Mouse (Mus musculus) heart, embryonic 16.5 days (tissue): ENCODE measurements around the gene Supt6. TPM values are rescaled to one million over a fixed set of nuclear protein-coding genes. Genes with fewer than 3 reads are reported as not detected.

Source experiments
- ATAC-seq: fragments of 200-750 bp; cut with Nextera tagmentation; replicated peaks from 2 replicates; pipeline ENCODE4 v1.8.0; 2017; ENCODE audit warnings: moderate number of reproducible peaks; ENCODE audit not compliant: insufficient read depth, low FRiP score; ENCODE audit errors: extremely low read depth
- H3K27ac ChIP-seq: fragments of 300-500 bp; sonication (generic); 2 replicates; pipeline ENCODE4 v1.5.1; 2014; ENCODE audit warnings: mild to moderate bottlenecking, low read length, control low read depth, moderate library complexity
- H3K27me3 ChIP-seq: fragments of 300-500 bp; sonication (generic); 2 replicates; pipeline ENCODE4 v1.6.1; 2014; ENCODE audit warnings: low read length, mixed read lengths; ENCODE audit not compliant: control insufficient read depth, insufficient read depth
- H3K36me3 ChIP-seq: fragments of 300-500 bp; sonication (generic); 2 replicates; pipeline ENCODE4 v1.6.1; 2014; ENCODE audit not compliant: control insufficient read depth, insufficient read depth
- H3K4me1 ChIP-seq: fragments of 300-500 bp; sonication (generic); 2 replicates; pipeline ENCODE4 v1.6.1; 2014; ENCODE audit warnings: low read length, mixed read lengths; ENCODE audit not compliant: control insufficient read depth, insufficient read depth
- H3K4me2 ChIP-seq: fragments of 300-500 bp; sonication (generic); 2 replicates; pipeline ENCODE4 v1.6.1; 2014; ENCODE audit warnings: low read depth, mild to moderate bottlenecking, control low read depth, low read length
- H3K4me3 ChIP-seq: fragments of 300-500 bp; sonication (generic); 2 replicates; pipeline ENCODE4 v1.5.1; 2014; ENCODE audit warnings: mild to moderate bottlenecking, control low read depth, low read length
- H3K9ac ChIP-seq: fragments of 300-500 bp; sonication (generic); 2 replicates; pipeline ENCODE4 v1.6.1; 2014; ENCODE audit warnings: low read length, control low read depth
- H3K9me3 ChIP-seq: fragments of 300-500 bp; sonication (generic); replicated peaks from 2 replicates; pipeline ENCODE4 v1.6.1; 2016; ENCODE audit warnings: low read length; ENCODE audit not compliant: control insufficient read depth
- WGBS: fragments of 180-500 bp; shearing (Covaris S2); extraction: QIAGEN DNeasy Blood & Tissue Kit; methylation state at CpG from one replicate; pipeline ENCODE4 v1.1.7; 2014; 5-methylcytosine and 5-hydroxymethylcytosine counted together
- polyA plus RNA-seq: library from polyadenylated mRNA; unstranded; fragments of >200 nt; fragmentation: Nextera tagmentation; extraction: Ambion mirVana; gene quantifications from 2 replicates; pipeline ENCODE4 v1.2.1, GENCODE M21; 2015

Gene Supt6
- polyA plus RNA-seq, 1 experiment from 2014 or later: 16.3 TPM

DNA sequence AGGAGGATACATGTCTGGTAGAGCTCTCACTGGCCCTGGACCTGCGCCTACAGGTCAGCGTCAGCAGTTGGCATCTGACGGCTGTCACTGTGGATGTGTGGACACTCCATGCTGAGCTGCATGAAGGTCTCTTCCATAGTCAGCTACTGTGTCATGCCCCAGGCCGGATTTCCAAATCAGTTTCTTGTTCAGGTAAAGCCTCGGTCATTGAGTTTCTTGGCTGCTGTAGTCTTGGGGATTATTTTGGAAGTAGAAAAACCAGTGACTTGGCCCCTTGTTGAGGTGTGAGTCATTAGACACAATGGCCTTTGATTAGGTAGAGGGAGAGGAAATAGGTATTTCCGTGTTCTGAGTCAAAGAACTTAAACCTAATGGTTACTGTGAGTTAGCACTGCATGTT is 19.8 kb upstream of the Supt6 start:
- Histone ChIP-seq H3K36me3 (peaks cover 50% of the 10 kb centered on the region), H3K4me2 (no peak overlapping the region), H3K9ac (no peak overlapping the region), H3K9me3 (no peaks in the 10 kb centered on the region), H3K27me3 (no peaks in the 10 kb centered on the region), H3K27ac (no peak overlapping the region), H3K4me3 (no peak overlapping the region), H3K4me1 (peaks cover 6% of the 10 kb centered on the region; the same call in 1 of the 2 replicates)
- 85% methylated on average over 6 of the region's 6 CpGs for WGBS
- no peak for ATAC-seq

DNA sequence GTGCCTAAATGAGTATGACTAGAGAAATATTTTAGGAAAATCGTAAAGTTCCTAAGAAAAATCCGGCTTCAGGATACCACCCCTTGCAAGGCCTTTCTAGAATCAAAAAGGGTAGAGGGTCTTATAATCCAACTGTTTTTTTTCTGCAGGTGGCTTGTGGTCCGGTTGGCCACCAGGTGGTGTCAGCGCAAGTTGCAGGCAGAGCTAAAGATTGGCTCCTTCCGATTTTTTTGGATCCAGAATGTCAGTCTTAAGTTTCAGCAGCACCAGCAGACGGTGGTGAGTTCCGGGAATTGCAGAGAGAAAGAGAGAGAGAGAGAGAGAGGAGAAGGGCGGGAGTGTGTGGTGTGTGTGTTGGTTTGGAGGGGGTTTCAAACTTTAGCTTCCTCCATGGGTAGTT is 16.8 kb upstream of the Supt6 start:
- no peak for ATAC-seq
- no peaks in the 10 kb centered on the region for H3K9me3 ChIP-seq
- H3K27ac ChIP-seq: peak overlapping the region; percentile 79; the same call in 1 of the 2 replicates
- H3K9ac ChIP-seq: peak overlapping the region; percentile 90
- H3K4me3 ChIP-seq: peak overlapping the region; percentile 72
- WGBS: 4% methylated on average over 8 of the region's 8 CpGs
- peaks cover 30% of the 10 kb centered on the region for H3K36me3 ChIP-seq
- H3K4me1 ChIP-seq: peaks cover 6% of the 10 kb centered on the region; the same call in 1 of the 2 replicates
- H3K27me3 ChIP-seq: peaks cover 3% of the 10 kb centered on the region; the same call in 1 of the 2 replicates
- H3K4me2 ChIP-seq: peak overlapping the region; percentile 77

DNA sequence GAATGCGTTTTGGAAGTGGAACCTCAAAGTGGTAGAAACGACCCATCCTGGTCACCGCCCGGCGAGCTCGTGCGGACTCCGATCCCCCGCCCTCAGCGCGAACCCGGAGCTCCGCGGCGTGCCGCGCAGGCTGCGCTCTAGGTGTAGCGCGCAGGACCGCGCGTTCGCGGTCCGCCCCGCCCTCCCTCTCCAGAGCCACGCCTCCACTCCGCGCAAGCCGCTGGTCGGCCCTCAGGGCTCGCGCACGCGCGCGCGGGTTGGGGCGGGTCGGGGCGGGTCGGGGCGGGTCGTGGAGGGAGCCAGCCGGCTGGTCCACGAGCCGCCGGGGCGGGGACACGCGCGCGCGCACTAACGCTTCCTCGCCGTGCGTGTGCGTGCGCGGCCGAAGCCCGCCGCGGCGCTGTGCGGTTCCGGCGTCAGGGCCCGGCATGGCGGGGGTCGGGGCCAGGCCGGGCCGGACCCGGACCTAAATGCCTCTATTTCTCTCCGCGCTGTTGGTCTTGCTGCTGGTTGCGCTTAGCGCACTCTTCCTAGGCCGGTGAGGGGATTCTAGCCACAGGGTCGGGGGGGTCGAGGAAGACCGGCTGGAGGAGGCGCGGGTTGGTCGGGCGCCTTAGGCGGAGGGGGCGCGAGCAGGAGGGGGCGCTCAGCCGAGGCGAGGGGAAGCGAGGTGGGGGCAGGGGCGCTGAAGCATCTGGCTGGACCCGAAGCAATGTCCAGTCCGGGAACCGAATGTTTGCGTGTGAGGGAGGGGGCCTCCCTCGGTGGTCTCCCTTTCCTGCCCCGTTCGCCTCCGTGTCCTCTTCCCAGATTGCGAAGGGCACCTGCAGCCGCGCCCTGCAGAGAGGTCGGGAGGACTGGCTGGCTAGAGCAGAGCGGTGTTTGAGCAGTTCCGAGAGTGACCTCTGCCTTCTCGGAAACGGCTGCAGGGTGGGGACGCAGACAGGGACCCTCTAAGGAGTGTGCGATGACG is 15.9 kb upstream of the Supt6 start, which contains the start of gene 2610507B11Rik:
Gene 2610507B11Rik (plus strand): TSS at position 373 of the 973 bp plus-strand sequence.
- H3K36me3 ChIP-seq: peaks cover 25% of the 10 kb centered on the region
- H3K4me2 ChIP-seq: peak within 1 kb of the TSS; percentile 77
- H3K27me3 ChIP-seq: peaks cover 3% of the 10 kb centered on the region; the same call in 1 of the 2 replicates
- peak within 1 kb of the TSS; percentile 79 for H3K27ac ChIP-seq
- H3K4me3 ChIP-seq: peak within 1 kb of the TSS; percentile 72
- H3K4me1 ChIP-seq: peaks cover 6% of the 10 kb centered on the region; the same call in 1 of the 2 replicates
- ATAC-seq: peak; percentile 98
- no peaks in the 10 kb centered on the region for H3K9me3 ChIP-seq
- peak within 1 kb of the TSS; percentile 90 for H3K9ac ChIP-seq
- WGBS: under 1% methylated on average over 114 of the region's 115 CpGs

DNA sequence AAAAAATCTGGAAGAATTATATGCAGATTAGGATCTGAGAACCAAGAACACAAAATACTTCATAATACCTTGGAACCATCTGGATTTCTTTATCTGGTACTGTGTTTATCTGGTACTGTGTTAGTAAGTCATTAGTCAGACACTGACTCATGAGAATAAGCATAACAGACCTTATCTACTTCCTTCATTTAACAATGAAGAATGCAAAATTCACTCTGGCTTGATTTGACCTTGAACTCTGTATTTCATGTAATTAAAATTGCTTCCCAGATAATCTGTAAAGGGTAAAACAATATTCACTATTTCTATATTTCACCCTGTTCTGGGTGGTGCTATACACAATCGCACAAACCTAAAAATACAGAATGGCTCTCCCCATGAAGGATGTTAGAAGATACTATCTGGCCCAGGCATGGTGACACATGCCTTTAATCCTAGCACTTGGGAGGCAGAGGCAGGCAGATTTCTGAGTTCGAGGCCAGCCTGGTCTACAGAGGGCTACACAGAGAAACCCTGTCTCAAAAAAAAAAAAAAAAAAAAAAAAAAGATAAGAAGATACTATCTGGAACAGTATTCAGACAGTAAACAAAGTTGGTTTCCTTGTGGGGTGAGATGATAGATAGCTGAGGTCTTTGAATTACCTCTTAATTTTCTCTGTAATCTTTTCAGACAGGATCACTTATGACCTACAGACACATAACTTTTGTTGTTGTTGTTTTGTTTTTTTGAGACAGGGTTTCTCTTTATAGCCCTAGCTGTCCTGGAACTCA is 14.9 kb upstream of the Supt6 start:
- Histone ChIP-seq H3K27ac (no peak overlapping the region), H3K36me3 (peaks cover 17% of the 10 kb centered on the region), H3K4me3 (peak overlapping the region; percentile 72), H3K4me1 (peaks cover 6% of the 10 kb centered on the region; the same call in 1 of the 2 replicates), H3K9me3 (no peaks in the 10 kb centered on the region), H3K4me2 (peak overlapping the region; percentile 60), H3K27me3 (peaks cover 3% of the 10 kb centered on the region; the same call in 1 of the 2 replicates), H3K9ac (no peak overlapping the region)
- 91% methylated on average over 2 of the region's 2 CpGs for WGBS
- ATAC-seq: no peak

DNA sequence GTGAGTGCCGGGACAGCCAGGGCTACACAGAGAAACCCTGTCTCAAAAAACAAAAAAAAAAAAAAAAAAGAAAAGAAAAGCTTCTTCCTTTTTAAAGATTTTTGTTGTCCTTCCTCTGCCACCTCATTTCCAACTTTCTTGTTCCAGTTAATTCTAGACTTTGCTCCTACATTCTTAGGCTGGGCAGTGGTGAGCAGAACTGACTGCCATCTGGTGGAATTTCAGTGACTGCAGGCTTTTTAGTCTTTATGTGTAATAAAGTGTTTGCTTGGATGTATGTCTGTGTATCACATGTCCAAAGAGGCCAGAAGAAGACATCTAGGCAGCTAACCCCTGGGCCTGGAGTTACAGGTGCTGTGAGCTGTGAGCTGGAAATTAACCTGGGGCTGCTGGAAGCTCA is 10.8 kb upstream of the Supt6 start:
- no peak for ATAC-seq
- Histone ChIP-seq H3K4me2 (no peak overlapping the region), H3K9me3 (no peaks in the 10 kb centered on the region), H3K36me3 (peaks cover 15% of the 10 kb centered on the region; the same call in 1 of the 2 replicates), H3K9ac (no peak overlapping the region), H3K4me3 (no peak overlapping the region), H3K4me1 (no peaks in the 10 kb centered on the region), H3K27me3 (peaks cover 3% of the 10 kb centered on the region; the same call in 1 of the 2 replicates), H3K27ac (no peak overlapping the region)
- WGBS: 100% methylated on average over 1 of the region's 1 CpGs

DNA sequence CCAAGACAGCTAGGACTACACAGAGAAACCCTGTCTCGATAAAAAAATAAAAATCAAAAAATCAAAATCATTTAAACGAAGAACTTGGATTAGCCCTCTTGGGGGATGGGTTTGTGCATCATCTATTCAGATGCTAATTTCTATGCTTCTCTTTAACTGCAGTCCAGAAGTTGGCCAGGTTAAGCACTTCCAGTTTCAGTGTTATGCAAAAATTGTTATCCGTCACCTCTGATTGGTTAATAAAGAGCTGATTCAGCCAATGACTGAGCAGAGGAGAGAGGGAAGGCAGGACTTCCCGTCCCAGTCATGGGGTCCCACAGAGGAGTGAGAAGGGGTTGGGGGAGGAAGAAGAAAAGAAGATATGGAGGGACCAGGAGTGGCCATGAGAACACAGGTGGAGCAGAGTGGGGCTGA is 1.9 kb upstream of the Supt6 start:
- Histone ChIP-seq H3K9me3 (no peaks in the 10 kb centered on the region), H3K9ac (no peak overlapping the region), H3K27me3 (no peaks in the 10 kb centered on the region), H3K4me3 (no peak overlapping the region), H3K27ac (no peak overlapping the region), H3K4me2 (no peak overlapping the region), H3K4me1 (peaks cover 12% of the 10 kb centered on the region), H3K36me3 (peaks cover 9% of the 10 kb centered on the region; the same call in 1 of the 2 replicates)
- ATAC-seq: no peak
- WGBS: 69% methylated on average over 4 of the region's 4 CpGs

DNA sequence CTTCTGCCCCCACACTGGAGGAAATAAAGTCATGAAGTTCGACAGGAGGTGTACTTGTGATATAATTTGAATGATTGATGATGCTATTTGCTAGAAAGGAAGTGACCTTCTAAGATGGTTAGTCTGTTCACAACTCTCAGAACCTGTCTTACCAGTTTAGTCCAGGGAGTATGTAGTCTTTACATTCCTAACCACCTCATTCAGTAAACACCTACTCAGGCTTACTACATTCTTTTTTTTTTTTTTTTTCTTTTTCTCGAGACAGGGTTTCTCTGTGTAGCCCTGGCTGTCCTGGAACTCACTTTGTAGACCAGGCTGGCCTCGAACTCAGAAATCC is 1.2 kb upstream of the Supt6 start:
- Histone ChIP-seq H3K4me1 (peaks cover 12% of the 10 kb centered on the region), H3K4me3 (peak overlapping the region; percentile 18; the same call in 1 of the 2 replicates), H3K4me2 (peak overlapping the region; percentile 60), H3K27ac (no peak overlapping the region), H3K9ac (peak overlapping the region; percentile 17; the same call in 1 of the 2 replicates), H3K27me3 (no peaks in the 10 kb centered on the region), H3K36me3 (0 out of 2 replicates have a peak, but pooled peaks cover 4% of the 10 kb centered on the region), H3K9me3 (no peaks in the 10 kb centered on the region)
- ATAC-seq: no peak
- 53% methylated on average over 3 of the region's 3 CpGs for WGBS

DNA sequence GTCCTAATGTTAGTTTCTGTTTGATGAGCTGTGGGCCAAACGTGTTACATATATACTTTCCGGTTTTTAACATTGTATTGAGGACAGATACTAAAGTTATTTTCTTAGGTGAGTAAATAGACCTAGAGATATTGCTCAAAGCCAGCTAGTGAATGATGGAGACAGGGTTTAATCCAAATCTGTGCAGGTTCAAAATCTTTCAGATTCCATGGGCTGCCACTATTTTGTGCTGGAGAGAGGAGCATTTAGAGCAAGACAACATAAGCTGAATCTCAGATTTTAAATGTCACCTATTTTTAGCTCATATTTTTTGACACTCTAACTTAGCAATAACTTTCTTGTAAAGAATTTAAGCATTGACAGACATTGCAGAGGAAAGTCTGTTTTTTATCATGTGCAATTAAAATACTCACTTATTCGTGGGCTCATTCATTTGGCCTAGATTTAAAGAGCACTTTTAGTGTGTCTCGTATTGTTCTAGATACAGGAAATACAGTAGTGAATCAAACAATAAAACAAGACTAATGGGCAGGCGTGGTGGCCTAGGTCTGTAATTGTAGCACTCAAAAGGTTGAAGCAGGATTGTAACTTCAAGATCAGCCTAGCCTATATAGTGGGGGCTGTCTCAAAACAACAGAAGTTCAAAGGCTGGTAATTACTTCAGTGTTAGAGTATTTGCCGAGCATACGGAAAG is 678 bp upstream of the Supt6 start:
- no peak for ATAC-seq
- Histone ChIP-seq H3K4me1 (peaks cover 12% of the 10 kb centered on the region), H3K9ac (peak overlapping the region; percentile 92), H3K4me3 (peak overlapping the region; percentile 85), H3K27ac (peak overlapping the region; percentile 98), H3K36me3 (no peaks in the 10 kb centered on the region), H3K4me2 (peak overlapping the region; percentile 60), H3K27me3 (no peaks in the 10 kb centered on the region), H3K9me3 (no peaks in the 10 kb centered on the region)
- WGBS: 42% methylated on average over 7 of the region's 7 CpGs
